Mouse (Mus musculus) MEL (cell line): ENCODE measurements around the gene Dcst1. TPM values are rescaled to one million over a fixed set of nuclear protein-coding genes. Genes with fewer than 3 reads are reported as not detected.

ENCODE experiments used
- DNase-seq: peaks from one replicate; pipeline ENCODE4 v3.0.0; 2011; ENCODE audit warnings: low read depth, low spot score
- H3K27ac ChIP-seq: 2 replicates; pipeline ENCODE4 v1.5.1; 2012; ENCODE audit warnings: low read depth, mild to moderate bottlenecking, control low read depth, low read length, moderate library complexity; ENCODE audit not compliant: control insufficient read depth
- H3K27me3 ChIP-seq, 2 experiments: fragments of 150-350 bp in 1 of 2; sonication (generic) in 1 of 2; 2 replicates each; pipeline ENCODE4 v1.6.1; 2012; ENCODE audit warnings: low read length in 2 of 2, mild to moderate bottlenecking in 2 of 2, improper control_type of control experiment in 1 of 2, moderate library complexity in 1 of 2; ENCODE audit not compliant: insufficient read depth in 2 of 2, control insufficient read depth in 1 of 2
- H3K36me3 ChIP-seq, 2 experiments: 2 replicates each; pipeline ENCODE4 v1.6.1; 2012 to 2014; ENCODE audit warnings: low read length in 2 of 2, improper control_type of control experiment in 1 of 2, inconsistent platforms in 1 of 2, mild to moderate bottlenecking in 1 of 2; ENCODE audit not compliant: insufficient read depth in 2 of 2, control insufficient read depth in 1 of 2
- H3K4me1 ChIP-seq, 2 experiments: fragments of 150-350 bp in 1 of 2; sonication (generic) in 1 of 2; 2 replicates each; pipeline ENCODE4 v1.6.1; 2012; ENCODE audit warnings: low read length in 2 of 2, improper control_type of control experiment in 1 of 2, mild to moderate bottlenecking in 1 of 2; ENCODE audit not compliant: insufficient read depth in 2 of 2, control insufficient read depth in 1 of 2
- H3K4me3 ChIP-seq, 2 experiments: fragments of 150-350 bp in 1 of 2; sonication (generic) in 1 of 2; 2 replicates each; pipeline ENCODE4 v1.5.1; 2012; ENCODE audit warnings: low read depth in 2 of 2, low read length in 2 of 2, mild to moderate bottlenecking in 2 of 2, moderate library complexity in 2 of 2, control low read depth in 1 of 2, improper control_type of control experiment in 1 of 2; ENCODE audit not compliant: control insufficient read depth in 1 of 2, insufficient read depth in 1 of 2
- H3K79me2 ChIP-seq: 2 replicates; pipeline ENCODE4 v1.6.1; 2012; ENCODE audit warnings: mild to moderate bottlenecking, low read length, moderate library complexity; ENCODE audit not compliant: control insufficient read depth, poor library complexity, insufficient read depth
- H3K9ac ChIP-seq: 2 replicates; pipeline ENCODE4 v1.6.1; 2012; ENCODE audit warnings: low read depth, mild to moderate bottlenecking, control low read depth, low read length, moderate library complexity; ENCODE audit not compliant: control insufficient read depth, poor library complexity, severe bottlenecking
- H3K9me3 ChIP-seq: fragments of 150-350 bp; sonication (generic); replicated peaks from 2 replicates; pipeline ENCODE4 v1.6.1; 2012; ENCODE audit warnings: mild to moderate bottlenecking, low read length, improper control_type of control experiment, moderate library complexity; ENCODE audit not compliant: insufficient read depth
- CHD2 ChIP-seq: IDR thresholded peaks from 2 replicates; pipeline ENCODE4 v1.6.1; 2011; ENCODE audit warnings: low read length, improper control_type of control experiment
- CTCF ChIP-seq, 3 experiments: IDR thresholded peaks in 2 of 3; conservative IDR thresholded peaks in 1 of 3; 2 replicates each; pipeline ENCODE4 v1.5.1; 2011 to 2012; ENCODE audit warnings: low read length in 3 of 3, low read depth in 2 of 3, mild to moderate bottlenecking in 2 of 3, improper control_type of control experiment in 1 of 3, inconsistent platforms in 1 of 3, mixed read lengths in 1 of 3, moderate library complexity in 1 of 3; ENCODE audit not compliant: control insufficient read depth in 1 of 3, insufficient read depth in 1 of 3, poor library complexity in 1 of 3, severe bottlenecking in 1 of 3
- E2F4 ChIP-seq: IDR thresholded peaks from 2 replicates; pipeline ENCODE4 v1.6.1; 2011; ENCODE audit warnings: low read depth, low read length, improper control_type of control experiment, borderline replicate concordance
- ELF1 ChIP-seq: IDR thresholded peaks from 2 replicates; pipeline ENCODE4 v1.6.1; 2014; ENCODE audit warnings: low read depth, mild to moderate bottlenecking, inconsistent platforms, low read length, improper control_type of control experiment, moderate library complexity
- ETS1 ChIP-seq: IDR thresholded peaks from 2 replicates; pipeline ENCODE4 v1.6.1; 2012; ENCODE audit warnings: low read depth, mild to moderate bottlenecking, inconsistent platforms, low read length, improper control_type of control experiment, moderate library complexity
- GABPA ChIP-seq: IDR thresholded peaks from 2 replicates; pipeline ENCODE4 v1.6.1; 2012; ENCODE audit warnings: low read depth, mild to moderate bottlenecking, inconsistent platforms, low read length, improper control_type of control experiment, moderate library complexity
- GATA1 ChIP-seq: IDR thresholded peaks from 2 replicates; pipeline ENCODE4 v1.6.1; 2011; ENCODE audit warnings: low read depth, low read length, improper control_type of control experiment
- HCFC1 ChIP-seq: IDR thresholded peaks from 2 replicates; pipeline ENCODE4 v1.6.1; 2012; ENCODE audit warnings: low read depth, mild to moderate bottlenecking, inconsistent platforms, low read length, improper control_type of control experiment, moderate library complexity
- KAT2A ChIP-seq: conservative IDR thresholded peaks from 2 replicates; pipeline ENCODE4 v1.6.1; 2012; ENCODE audit warnings: low read depth, low read length, improper control_type of control experiment, inconsistent platforms
- MAFK ChIP-seq: IDR thresholded peaks from 2 replicates; pipeline ENCODE4 v1.6.1; 2011; ENCODE audit warnings: low read depth, mild to moderate bottlenecking, low read length, improper control_type of control experiment, borderline replicate concordance
- MAX ChIP-seq: IDR thresholded peaks from 2 replicates; pipeline ENCODE4 v1.6.1; 2011; ENCODE audit warnings: low read length, improper control_type of control experiment
- MEF2A ChIP-seq: IDR thresholded peaks from 2 replicates; pipeline ENCODE4 v1.6.1; 2014; ENCODE audit warnings: low read depth, mild to moderate bottlenecking, inconsistent platforms, low read length, improper control_type of control experiment; ENCODE audit not compliant: poor library complexity, insufficient replicate concordance, severe bottlenecking; ENCODE audit errors: extremely low read depth
- MXI1 ChIP-seq: IDR thresholded peaks from 2 replicates; pipeline ENCODE4 v1.6.1; 2011; ENCODE audit warnings: mild to moderate bottlenecking, low read depth, low read length, improper control_type of control experiment
- MYB ChIP-seq: IDR thresholded peaks from 2 replicates; pipeline ENCODE4 v1.6.1; 2011; ENCODE audit warnings: mild to moderate bottlenecking, low read depth, low read length, improper control_type of control experiment
- MYC ChIP-seq: IDR thresholded peaks from 2 replicates; pipeline ENCODE4 v1.6.1; 2011; ENCODE audit warnings: low read depth, mild to moderate bottlenecking, low read length, improper control_type of control experiment, moderate library complexity
- NELFE ChIP-seq: IDR thresholded peaks from 2 replicates; pipeline ENCODE4 v1.6.1; 2011; ENCODE audit warnings: low read depth, low read length, improper control_type of control experiment
- NRF1 ChIP-seq: IDR thresholded peaks from 2 replicates; pipeline ENCODE4 v1.6.1; 2014; ENCODE audit warnings: low read depth, mild to moderate bottlenecking, inconsistent platforms, low read length, improper control_type of control experiment, moderate library complexity; ENCODE audit not compliant: poor library complexity, insufficient read depth, severe bottlenecking
- POLR2AphosphoS2 ChIP-seq: IDR thresholded peaks from 2 replicates; pipeline ENCODE4 v1.6.1; 2011; ENCODE audit warnings: low read length, improper control_type of control experiment
- POLR2AphosphoS5 ChIP-seq: IDR thresholded peaks from 2 replicates; pipeline ENCODE4 v1.6.1; 2012; ENCODE audit warnings: low read depth, borderline replicate concordance, mild to moderate bottlenecking, inconsistent platforms, low read length, moderate library complexity, mixed read lengths
- SIN3A ChIP-seq: IDR thresholded peaks from 2 replicates; pipeline ENCODE4 v1.6.1; 2012; ENCODE audit warnings: low read length, improper control_type of control experiment, inconsistent platforms
- SMC3 ChIP-seq: IDR thresholded peaks from 2 replicates; pipeline ENCODE4 v1.6.1; 2011; ENCODE audit warnings: low read depth, low read length, improper control_type of control experiment
- TAL1 ChIP-seq: IDR thresholded peaks from 2 replicates; pipeline ENCODE4 v1.6.1; 2012; ENCODE audit warnings: mild to moderate bottlenecking, inconsistent platforms, low read length, moderate library complexity, mixed read lengths
- TBP ChIP-seq: IDR thresholded peaks from 2 replicates; pipeline ENCODE4 v1.8.0; 2011; ENCODE audit warnings: low read depth, low read length, improper control_type of control experiment
- USF2 ChIP-seq, 2 experiments: IDR thresholded peaks; 2 replicates each; pipeline ENCODE4 v1.6.1; 2011 to 2012; ENCODE audit warnings: improper control_type of control experiment in 2 of 2, low read length in 2 of 2, borderline replicate concordance in 1 of 2, inconsistent platforms in 1 of 2, low read depth in 1 of 2, mild to moderate bottlenecking in 1 of 2; ENCODE audit not compliant: insufficient read depth in 1 of 2
- ZC3H11A ChIP-seq: IDR thresholded peaks from 2 replicates; pipeline ENCODE4 v1.6.1; 2012; ENCODE audit warnings: low read depth, mild to moderate bottlenecking, inconsistent platforms, low read length, improper control_type of control experiment
- ZKSCAN1 ChIP-seq: IDR thresholded peaks from 2 replicates; pipeline ENCODE4 v1.6.1; 2012; ENCODE audit warnings: low read depth, mild to moderate bottlenecking, inconsistent platforms, low read length, improper control_type of control experiment, moderate library complexity
- ZNF384 ChIP-seq: IDR thresholded peaks from 2 replicates; pipeline ENCODE4 v1.6.1; 2012; ENCODE audit warnings: low read depth, mild to moderate bottlenecking, inconsistent platforms, low read length, improper control_type of control experiment
- polyA plus RNA-seq, 2 experiments: library from polyadenylated mRNA; stranded (reverse) in 1 of 2; unstranded in 1 of 2; fragments of >175 nt in 1 of 2; fragments of >200 nt in 1 of 2; gene quantifications; 2 replicates each; pipeline versions ENCODE4 v1.2.1 to v1.2.4; 2012; ENCODE audit warnings: low replicate concordance in 2 of 2, low read depth in 1 of 2; ENCODE audit not compliant: insufficient read length in 2 of 2, insufficient read depth in 1 of 2, missing spikeins in 1 of 2
- total RNA-seq: library from RNA; depleted of rRNA; stranded (reverse); fragments of 300-350 nt; gene quantifications from 2 replicates; pipeline ENCODE4 v1.2.3, GENCODE M21; 2012

Gene Dcst1
- total and polyA plus RNA-seq, 3 experiments: 0.08 to 0.29 TPM; not detected in 1

- no peak for TF ChIP-seq TAL1
- TF ChIP-seq NELFE: no peak
- TF ChIP-seq TBP: no peak
- TF ChIP-seq GABPA: no peak
- TF ChIP-seq CHD2: no peak
- no peak for TF ChIP-seq MYC
- TF ChIP-seq SMC3: no peak
- TF ChIP-seq, all 39 proteins: peak for 0
- peak overlapping the region; percentile 54 for H3K27ac ChIP-seq
- peaks cover 16% of the 10 kb centered on the region for H3K79me2 ChIP-seq
- peak overlapping the region; percentile 32 for H3K9ac ChIP-seq
- H3K4me3 ChIP-seq: no peak overlapping the region
- DNase-seq: no peak
- H3K9me3 ChIP-seq: no peaks in the 10 kb centered on the region
- H3K36me3 ChIP-seq: peaks cover 0 to 30% of the 10 kb centered on the region in 2 experiments; a peak in 2 of 4 replicates
- peaks cover 11 to 37% of the 10 kb centered on the region in 2 experiments for H3K4me1 ChIP-seq
- no peaks in the 10 kb centered on the region for H3K27me3 ChIP-seq
These were observed 25.1 kb upstream of the Dcst1 start for GRCm38 (mm10) chr3:89390111-89390515.

- Histone ChIP-seq H3K27me3 (no peaks in the 10 kb centered on the region), H3K9me3 (no peaks in the 10 kb centered on the region), H3K4me1 (peaks cover 11 to 36% of the 10 kb centered on the region in 2 experiments), H3K79me2 (peaks cover 16% of the 10 kb centered on the region), H3K9ac (no peak overlapping the region), H3K36me3 (peaks cover 0 to 30% of the 10 kb centered on the region in 2 experiments; a peak in 2 of 4 replicates), H3K27ac (peak overlapping the region; percentile 46), H3K4me3 (no peak overlapping the region)
- peak; percentile 85 for DNase-seq
- TF ChIP-seq MYB (no peak), POLR2AphosphoS5 (no peak), MXI1 (no peak), KAT2A (peak; percentile 98), SIN3A (peak; percentile 2; the same call in 1 of the 2 replicates), HCFC1 (peak; percentile 100), TBP (0 out of 2 replicates have a peak, but pooled peaks have one; percentile 41), MEF2A (no peak), ZNF384 (no peak), GATA1 (no peak), E2F4 (no peak), MAFK (no peak), ZKSCAN1 (no peak), MAX (no peak), NRF1 (no peak), ZC3H11A (no peak), ETS1 (no peak), ELF1 (0 out of 2 replicates have a peak, but pooled peaks have one; percentile 4), POLR2AphosphoS2 (no peak), USF2 (IDR thresholded peaks at IDR 0.05; ENCODE audit: borderline replicate concordance in 1 of 2, insufficient read depth in 1 of 2, low read depth in 1 of 2, low read length in 2 of 2) (no peak), SMC3 (no peak), CTCF (IDR thresholded peaks at IDR 0.05 in 2 of 3, conservative IDR thresholded peaks at IDR 0.05 in 1 of 3; ENCODE audit: control insufficient read depth in 1 of 3, insufficient read depth in 1 of 3, low read depth in 2 of 3, low read length in 3 of 3, poor library complexity in 1 of 3, severe bottlenecking in 1 of 3) (no peak)
These were observed 24.1 kb upstream of the Dcst1 start for GRCm38 (mm10) chr3:89388901-89389740.
